In the genomic region with DNA sequence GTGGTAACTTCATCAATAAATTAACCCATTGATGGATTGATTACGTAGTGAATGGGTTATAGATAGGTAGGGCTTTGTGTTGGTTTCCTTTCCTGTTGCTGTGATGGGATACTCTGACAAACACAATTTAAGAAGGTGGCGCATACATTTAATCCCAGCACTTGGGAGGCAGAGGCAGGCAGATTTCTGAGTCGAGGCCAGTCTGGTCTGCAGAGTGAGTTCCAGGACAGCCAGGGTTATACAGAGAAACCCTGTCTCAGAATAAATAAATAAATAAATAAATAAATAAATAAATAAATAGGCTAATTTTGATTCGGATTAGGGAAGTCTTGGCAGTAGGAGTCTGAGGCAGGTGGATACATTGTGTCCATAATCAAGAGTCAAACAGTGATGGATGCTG, we compare ENCODE assay signal across 31 mouse cellular contexts.
"Had no signal": no experiment of that assay in that cellular context is flagged by ENCODE, and none has a peak within 500 bp of the region (broad histone marks: within the 10 kb centered on the region; RNA-seq: fewer than 3 reads in every experiment).

No protein-coding gene starts in this region.

- H3K9me3 ChIP-seq: limb, embryonic 12.5 days; limb, embryonic 13.5 days; limb, embryonic 15.5 days; liver, embryonic 13.5 days; liver, embryonic 15.5 days; lung, embryonic 15.5 days; midbrain, embryonic 15.5 days had no signal

- H3K36me3 ChIP-seq: limb, embryonic 10.5 days; limb, embryonic 12.5 days; limb, embryonic 13.5 days; limb, embryonic 15.5 days; liver, embryonic 12.5 days; liver, embryonic 13.5 days; liver, embryonic 15.5 days; lung, embryonic 15.5 days; midbrain, embryonic 12.5 days; midbrain, embryonic 13.5 days; midbrain, embryonic 15.5 days; neural tube, embryonic 12.5 days had no signal

- H3K4me1 ChIP-seq: limb, embryonic 10.5 days; limb, embryonic 12.5 days; limb, embryonic 13.5 days; liver, embryonic 12.5 days; liver, embryonic 13.5 days; liver, embryonic 15.5 days; lung, embryonic 15.5 days; megakaryocyte, embryonic 14.5 days; midbrain, embryonic 15.5 days had no signal

- H3K4me2 ChIP-seq: limb, embryonic 12.5 days; limb, embryonic 13.5 days; limb, embryonic 15.5 days; liver, embryonic 11.5 days; liver, embryonic 12.5 days; liver, embryonic 13.5 days; liver, embryonic 15.5 days; lung, embryonic 14.5 days; lung, embryonic 15.5 days; midbrain, embryonic 12.5 days; midbrain, embryonic 13.5 days; midbrain, embryonic 15.5 days; neural tube, embryonic 12.5 days had no signal

- H3K4me3 ChIP-seq: left cerebral cortex, adult 2 months; limb, embryonic 10.5 days; limb, embryonic 12.5 days; limb, embryonic 13.5 days; limb, embryonic 15.5 days; liver, embryonic 12.5 days; liver, embryonic 13.5 days; liver, embryonic 15.5 days; lung, embryonic 15.5 days; megakaryocyte, embryonic 14.5 days; midbrain, embryonic 12.5 days; midbrain, embryonic 13.5 days; midbrain, embryonic 15.5 days; myocyte; neural tube, embryonic 12.5 days had no signal

- H3K9ac ChIP-seq: limb, embryonic 12.5 days; limb, embryonic 13.5 days; limb, embryonic 15.5 days; liver, embryonic 12.5 days; liver, embryonic 13.5 days; liver, embryonic 14.5 days; liver, embryonic 15.5 days; liver, postnatal 0 days; lung, embryonic 14.5 days; lung, embryonic 15.5 days; midbrain, embryonic 12.5 days; midbrain, embryonic 13.5 days; midbrain, embryonic 15.5 days; neural tube, embryonic 12.5 days had no signal

- H3K27ac ChIP-seq: left cerebral cortex, adult 2 months; limb, embryonic 10.5 days; limb, embryonic 12.5 days; limb, embryonic 13.5 days; limb, embryonic 15.5 days; liver, embryonic 12.5 days; liver, embryonic 13.5 days; liver, embryonic 14.5 days; liver, embryonic 15.5 days; lung, embryonic 15.5 days; macrophage; midbrain, embryonic 12.5 days; midbrain, embryonic 13.5 days; midbrain, embryonic 15.5 days; neural tube, embryonic 12.5 days had no signal

- ATAC-seq: liver, embryonic 12.5 days; liver, postnatal 0 days; lung, postnatal 0 days; midbrain, embryonic 13.5 days; midbrain, embryonic 15.5 days; midbrain, embryonic 16.5 days had no signal

- H3K27me3 ChIP-seq: limb, embryonic 12.5 days; limb, embryonic 13.5 days; limb, embryonic 15.5 days; liver, embryonic 12.5 days; liver, embryonic 13.5 days; liver, embryonic 15.5 days; lung, embryonic 15.5 days; megakaryocyte, embryonic 14.5 days; midbrain, embryonic 12.5 days; midbrain, embryonic 13.5 days; midbrain, embryonic 15.5 days; neural tube, embryonic 12.5 days had no signal

- DNase-seq: left cerebral cortex, postnatal 4 days; liver; liver, embryonic 13.5 days; liver, postnatal 0 days; lung, adult 18-20 months; lung, adult 2 months; lung, embryonic 14.5 days; lung, postnatal 10 days; lung, postnatal 14 days; lung, postnatal 36 days; lung, postnatal 4 days; midbrain, embryonic 14.5 days had no signal
